Mouse (Mus musculus): Measurements from ENCODE around the gene Ccar1. TPM values are rescaled to one million over a fixed set of nuclear protein-coding genes. Genes with fewer than 3 reads are reported as not detected.
A peak's percentile ranks its signal among the peaks of the same experiment; 100 is the strongest.
"Not testable (repeated sequence)": the region's sequence is repeated elsewhere in the genome, so short reads cannot be mapped to it uniquely, and the experiment has no call there.

The Ccar1 gene
- total RNA-seq, 4 experiments from 2014 or later: 43.2 to 52.6 (median 45.4) TPM

DNA sequence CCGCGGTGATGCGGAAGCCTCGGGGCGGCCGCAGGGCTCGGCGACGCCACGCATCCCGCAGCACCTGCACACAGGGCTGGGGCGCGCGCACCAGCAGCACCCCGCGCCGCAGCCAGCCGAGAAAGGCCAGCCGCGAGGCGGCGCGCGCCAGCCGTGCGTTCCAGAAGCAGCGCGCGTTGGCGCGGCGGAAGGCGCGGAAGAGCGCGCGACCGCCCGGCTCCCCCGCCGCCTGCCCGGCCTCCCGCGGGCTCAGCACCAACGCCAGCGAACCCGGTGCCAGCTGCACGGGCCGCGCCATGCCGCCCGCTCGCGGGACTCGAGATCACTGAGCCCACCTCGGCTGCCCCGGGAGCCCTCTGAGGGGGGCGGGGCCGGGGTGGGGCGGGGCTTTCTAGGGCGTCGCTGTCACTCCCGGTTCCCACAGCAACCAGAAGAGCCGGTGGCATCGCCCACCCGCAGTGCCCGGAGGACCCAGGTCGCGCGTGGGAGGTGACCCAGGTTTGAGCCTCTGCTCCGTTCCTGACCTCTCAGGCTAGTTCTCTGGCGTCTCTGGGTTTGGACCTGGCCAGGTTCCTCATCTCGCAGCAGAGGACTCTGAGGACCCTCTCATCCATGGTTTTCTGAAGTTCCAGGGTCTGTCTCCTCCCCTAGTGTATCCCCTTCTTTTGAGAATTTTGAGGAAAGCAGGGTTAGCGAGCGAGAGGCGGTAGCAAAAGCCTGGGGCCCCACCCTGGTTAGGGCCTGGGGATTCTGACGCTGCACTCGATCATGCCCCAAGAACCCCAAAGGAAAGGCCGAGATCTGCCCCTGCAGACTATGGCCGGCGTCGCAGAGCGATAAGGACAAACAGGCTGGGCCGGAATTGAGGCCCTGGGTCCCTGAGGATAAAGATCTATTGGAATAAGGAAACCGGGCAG lies 66.1 kb downstream of the Ccar1 start, which contains the start of gene Stox1:
Gene Stox1, minus strand, starts transcription at position 358 of the 917 bp plus-strand sequence.
- peak; percentile 35 to 56 for DNase-seq (ENCODE audit: low spot score in 2 of 2)

DNA sequence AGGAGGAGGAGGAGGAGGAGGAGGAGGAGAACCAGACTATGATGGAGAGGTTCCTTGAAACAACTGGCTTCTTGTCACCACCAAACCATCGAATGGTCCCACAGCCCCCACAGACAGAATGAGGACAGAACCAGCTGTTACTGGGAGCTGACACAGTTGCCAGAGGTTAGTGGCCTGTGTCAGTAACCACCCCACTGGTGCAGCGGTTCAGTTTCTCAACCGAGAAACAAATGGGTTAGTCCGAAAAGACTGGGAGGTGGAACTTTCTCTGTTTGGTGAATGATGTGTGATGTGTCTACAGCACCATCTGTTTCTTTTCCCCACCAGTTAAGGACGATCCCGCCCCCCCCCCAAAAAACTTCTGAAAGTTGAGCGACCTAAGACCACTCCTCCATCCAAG lies 67.2 kb downstream of the Ccar1 start:
- DNase-seq (ENCODE audit: low spot score in 2 of 2): no peak

DNA sequence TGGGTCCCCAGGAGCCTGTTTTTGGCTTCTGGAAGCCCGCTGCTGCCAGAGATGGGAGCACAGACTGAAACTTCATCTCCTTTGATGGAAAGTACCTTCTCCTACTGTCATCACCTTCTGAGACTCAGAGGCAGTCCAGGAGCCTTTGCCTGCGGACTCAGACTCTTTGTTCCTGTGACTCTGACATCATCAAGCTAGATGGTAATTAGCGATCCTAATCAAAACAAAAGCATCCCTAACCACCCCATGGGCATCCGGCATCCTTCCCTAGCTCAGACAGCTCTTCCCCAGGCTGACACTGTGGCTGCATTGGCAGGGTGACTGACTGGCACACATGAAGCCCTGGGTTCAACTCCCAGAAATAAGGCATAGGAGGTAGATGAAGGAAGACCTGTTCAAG lies 69.4 kb downstream of the Ccar1 start:
- no peak for DNase-seq (ENCODE audit: low spot score in 2 of 2)

DNA sequence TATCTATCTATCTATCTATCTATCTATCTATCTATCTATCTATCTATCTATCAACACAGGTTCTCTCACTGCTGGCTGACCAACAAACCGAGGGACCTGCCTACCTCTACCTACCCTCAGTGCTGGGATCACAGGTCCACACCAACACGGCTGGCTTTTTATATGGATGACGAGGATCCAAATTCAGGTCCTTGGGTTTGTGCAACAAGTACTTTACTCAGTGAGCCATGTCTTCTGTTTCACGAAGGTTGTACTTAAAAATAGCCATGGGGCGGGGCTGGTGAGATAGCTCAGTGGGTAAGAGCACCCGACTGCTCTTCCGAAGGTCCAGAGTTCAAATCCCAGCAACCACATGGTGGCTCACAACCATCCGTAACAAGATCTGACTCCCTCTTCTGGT lies 71.5 kb downstream of the Ccar1 start:
- DNase-seq (ENCODE audit: low spot score in 2 of 2): not testable (repeated sequence)

DNA sequence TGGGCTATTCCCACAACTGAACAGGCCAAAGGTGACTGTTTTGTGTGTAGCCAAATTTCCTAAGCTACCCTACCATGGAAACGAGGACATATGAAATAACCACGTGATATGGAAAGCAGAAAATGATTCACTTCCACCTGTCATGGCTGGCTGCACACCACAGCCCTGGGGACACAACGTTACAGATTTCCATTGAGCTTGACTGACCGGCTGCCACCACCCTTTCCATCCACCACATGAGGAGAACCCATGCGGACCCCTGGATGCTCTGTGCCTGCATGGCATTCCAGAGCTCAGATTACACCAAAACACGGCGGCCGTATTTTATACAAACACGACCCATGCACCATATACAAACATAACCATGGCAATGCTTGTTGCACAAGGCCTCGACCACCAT lies 78.6 kb downstream of the Ccar1 start:
- DNase-seq (ENCODE audit: low spot score in 2 of 2): no peak

DNA sequence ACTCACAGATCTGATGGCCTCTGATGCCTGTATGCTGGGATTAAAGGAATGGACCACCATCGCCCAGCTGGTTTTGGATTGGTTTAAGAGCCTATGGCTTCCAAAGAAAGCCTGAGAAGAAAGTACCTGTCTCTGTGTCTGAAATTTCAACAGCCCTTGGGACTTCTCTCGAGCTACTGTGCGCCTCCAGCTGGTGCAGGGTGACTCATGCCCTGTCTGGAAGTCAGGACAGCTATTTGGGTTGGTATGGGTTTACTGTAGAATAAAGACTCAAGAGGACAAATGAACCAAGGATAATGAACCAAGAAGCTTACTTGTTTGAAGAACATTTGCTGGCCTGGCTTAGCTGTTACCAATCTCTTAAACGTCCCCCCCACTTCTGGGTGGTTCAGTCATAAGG lies 88.5 kb downstream of the Ccar1 start:
- DNase-seq (ENCODE audit: low spot score in 2 of 2): no peak

DNA sequence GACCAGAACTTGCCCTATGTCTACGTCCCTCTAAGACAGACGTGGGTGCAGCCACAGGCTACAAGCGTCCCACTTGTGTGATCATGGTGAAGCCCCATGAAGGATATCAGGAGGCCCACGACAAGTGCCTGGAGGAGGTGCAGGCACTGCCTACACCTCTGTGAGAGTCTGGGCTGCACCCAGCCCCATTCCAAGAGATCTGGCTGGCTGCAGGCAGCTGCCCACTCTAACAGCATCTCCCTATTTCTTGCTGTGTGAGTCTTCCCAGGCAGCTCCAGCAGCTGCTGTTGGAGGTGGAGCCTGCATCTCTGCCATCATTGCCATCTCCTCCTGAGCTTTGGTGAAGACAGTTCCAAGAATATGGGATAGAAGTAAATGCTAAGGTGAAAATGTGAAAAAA lies 89.7 kb downstream of the Ccar1 start:
- DNase-seq (ENCODE audit: low spot score in 2 of 2): peak in 1 of 2 experiments; percentile 72

Other genes starting within 250 kb of the Ccar1 start
- 100 to 1,000 TPM; 161 to 183 (median 170) TPM for gene Kif1bp, start 213.8 kb downstream of the Ccar1 start, total RNA-seq (2022)
- gene Ddx21, start 190.0 kb downstream of the Ccar1 start, total RNA-seq (2022): 10 to 100 TPM; 18.6 to 21.8 (median 19.5) TPM
- gene Ddx50, start 141.1 kb downstream of the Ccar1 start, total RNA-seq (2022): 10 to 100 TPM; 80.2 to 87.7 (median 86.1) TPM
- gene Stox1, start 66.2 kb downstream of the Ccar1 start, total RNA-seq (2022): 1 to 10 TPM; 2.7 to 6.4 (median 4.4) TPM
- gene Tet1, start 116.7 kb upstream of the Ccar1 start, total RNA-seq (2022): 10 to 100 TPM; 13.0 to 18.6 (median 15.2) TPM
- gene Slc25a16, start 128.3 kb upstream of the Ccar1 start, total RNA-seq (2022): 10 to 100 TPM; 37.2 to 44.4 (median 39.9) TPM
- gene Dna2, start 154.7 kb upstream of the Ccar1 start, total RNA-seq (2022): 1 to 10 TPM; 1.1 to 2.3 (median 2.0) TPM
- 100 to 1,000 TPM in 1 of 4 experiments, 10 to 100 TPM in 3; 87.2 to 102 (median 93.0) TPM for gene Rufy2, start 187.9 kb upstream of the Ccar1 start, total RNA-seq (2022)
- gene Hnrnph3, start 231.9 kb upstream of the Ccar1 start, total RNA-seq (2022): 10 to 100 TPM; 45.0 to 55.4 (median 47.2) TPM
- 1 to 10 TPM; 1.7 to 3.4 (median 2.6) TPM for gene Pbld2, start 232.0 kb upstream of the Ccar1 start, total RNA-seq (2022)